Mouse (Mus musculus): ENCODE measurements around the gene A630001G21Rik. TPM values are rescaled to one million over a fixed set of nuclear protein-coding genes. Genes with fewer than 3 reads are reported as not detected.

The A630001G21Rik gene
- total and polyA plus RNA-seq, 3 experiments, result 0.86 to 2.3 (median 0.97) TPM

Small RNA genes within 50 kb of the gene (microRNA-seq; reads per million reads assigned to microRNA genes)
- 0 reads per million in 2 experiments for gene Gm25472
- gene Mir8096, result 0 to 0.44 reads per million in 2 experiments

Other genes starting within 250 kb of the A630001G21Rik start
- gene G530012D18Rik, start 203.0 kb downstream of the A630001G21Rik start, total RNA-seq (2021), result not detected
- not detected in 2 replicates for gene G530012D18Rik, start 203.0 kb downstream of the A630001G21Rik start, polyA plus RNA-seq (2012; rRNA removed)
- 1 to 10 TPM; 3.3 to 4.9 TPM for gene Sp110, start 179.8 kb downstream of the A630001G21Rik start, total RNA-seq (2021)
- 3.1 and 3.5 TPM in 2 replicates for gene Sp110, start 179.8 kb downstream of the A630001G21Rik start, polyA plus RNA-seq (2012; rRNA removed)
- 1 to 10 TPM; 2.2 to 6.0 TPM for gene Sp140, start 178.3 kb downstream of the A630001G21Rik start, total RNA-seq (2021)
- 0.93 and 2.5 TPM in 2 replicates for gene Sp140, start 178.3 kb downstream of the A630001G21Rik start, polyA plus RNA-seq (2012; rRNA removed)
- 10 to 100 TPM; 19.1 to 21.0 TPM for gene Sp100, start 128.7 kb downstream of the A630001G21Rik start, total RNA-seq (2021)
- gene Sp100, start 128.7 kb downstream of the A630001G21Rik start, polyA plus RNA-seq (2012; rRNA removed), result 2.7 and 2.9 TPM in 2 replicates
- gene Cab39, start 14.8 kb upstream of the A630001G21Rik start, total RNA-seq (2021), result 100 to 1,000 TPM; 124 TPM
- 48.0 and 48.6 TPM in 2 replicates for gene Cab39, start 14.8 kb upstream of the A630001G21Rik start, polyA plus RNA-seq (2012; rRNA removed)
- gene Itm2c, start 115.6 kb upstream of the A630001G21Rik start, total RNA-seq (2021), result 100 to 1,000 TPM; 549 to 588 TPM
- gene Itm2c, start 115.6 kb upstream of the A630001G21Rik start, polyA plus RNA-seq (2012; rRNA removed), result 777 and 999 TPM in 2 replicates
- under 1 TPM in 1 of 2 experiments, not detected in 1; 0.24 TPM for gene 4933407L21Rik, start 149.8 kb upstream of the A630001G21Rik start, total RNA-seq (2021)
- gene 4933407L21Rik, start 149.8 kb upstream of the A630001G21Rik start, polyA plus RNA-seq (2012; rRNA removed), result 0.10 TPM in 1 of 2 replicates, not detected in the other
- 1 to 10 TPM; 4.3 to 4.4 TPM for gene Gpr55, start 182.4 kb upstream of the A630001G21Rik start, total RNA-seq (2021)
- 0.98 and 1.2 TPM in 2 replicates for gene Gpr55, start 182.4 kb upstream of the A630001G21Rik start, polyA plus RNA-seq (2012; rRNA removed)
- gene Spata3, start 238.2 kb upstream of the A630001G21Rik start, total RNA-seq (2021), result not detected
- not detected in 2 replicates for gene Spata3, start 238.2 kb upstream of the A630001G21Rik start, polyA plus RNA-seq (2012; rRNA removed)